Mouse (Mus musculus): ENCODE results near the gene Arl5a. TPM values are rescaled to one million over a fixed set of nuclear protein-coding genes. Genes with fewer than 3 reads are reported as not detected.

The Arl5a gene
- total and polyA plus RNA-seq, 2 experiments from 2014 or later: 28.0 to 51.0 TPM

- TF ChIP-seq CTCF (IDR thresholded peaks at IDR 0.05; ENCODE audit: low read depth): no peak
These were observed 12.1 kb downstream of the Arl5a start for GRCm38 (mm10) chr2:52412524-52413037.

GRCm38 (mm10) chr2:52406480-52406879 is 18.2 kb downstream of the Arl5a start:
- Histone ChIP-seq H3K27ac (no peak overlapping the region), H3K36me3 (ENCODE audit: insufficient read depth, low read length) (peaks cover 34% of the 10 kb centered on the region), H3K4me2 (ENCODE audit: low read depth, low read length) (no peak overlapping the region), H3K4me1 (ENCODE audit: insufficient read depth, low read length) (no peaks in the 10 kb centered on the region), H3K27me3 (ENCODE audit: insufficient read depth, low read length) (no peaks in the 10 kb centered on the region), H3K4me3 (ENCODE audit: low read length) (no peak overlapping the region), H3K9me3 (ENCODE audit: low read length) (peaks cover 20% of the 10 kb centered on the region), H3K9ac (replicated peaks; ENCODE audit: low read length) (no peak overlapping the region)
- DNase-seq (ENCODE audit: low spot score): peak; percentile 49
- 89% methylated on average over 1 of the region's 1 CpGs for WGBS
- TF ChIP-seq CTCF (IDR thresholded peaks at IDR 0.05; ENCODE audit: low read depth): peak; percentile 50
- no peak for ATAC-seq

More at GRCm38 (mm10) chr2:52412524-52413037, 12.1 kb downstream of the Arl5a start:
- Histone ChIP-seq H3K9me3 (ENCODE audit: low read length) (peaks cover 20% of the 10 kb centered on the region), H3K4me1 (ENCODE audit: insufficient read depth, low read length) (no peaks in the 10 kb centered on the region), H3K9ac (replicated peaks; ENCODE audit: low read length) (no peak overlapping the region), H3K4me2 (ENCODE audit: low read depth, low read length) (no peak overlapping the region), H3K27ac (no peak overlapping the region), H3K4me3 (ENCODE audit: low read length) (no peak overlapping the region), H3K27me3 (ENCODE audit: insufficient read depth, low read length) (no peaks in the 10 kb centered on the region), H3K36me3 (ENCODE audit: insufficient read depth, low read length) (peaks cover 37% of the 10 kb centered on the region)
- no peak for ATAC-seq
- DNase-seq (ENCODE audit: low spot score): no peak
- WGBS: 95% methylated on average over 5 of the region's 5 CpGs

GRCm38 (mm10) chr2:52405238-52405637 is 19.5 kb downstream of the Arl5a start:
- Histone ChIP-seq H3K27me3 (ENCODE audit: insufficient read depth, low read length) (no peaks in the 10 kb centered on the region), H3K9me3 (ENCODE audit: low read length) (peaks cover 10% of the 10 kb centered on the region), H3K36me3 (ENCODE audit: insufficient read depth, low read length) (peaks cover 22% of the 10 kb centered on the region), H3K4me2 (ENCODE audit: low read depth, low read length) (no peak overlapping the region), H3K9ac (replicated peaks; ENCODE audit: low read length) (no peak overlapping the region), H3K4me1 (ENCODE audit: insufficient read depth, low read length) (no peaks in the 10 kb centered on the region), H3K4me3 (ENCODE audit: low read length) (no peak overlapping the region), H3K27ac (no peak overlapping the region)
- DNase-seq (ENCODE audit: low spot score) (no peak), ATAC-seq (no peak)
- 93% methylated on average over 5 of the region's 5 CpGs for WGBS
- no peak for TF ChIP-seq CTCF (IDR thresholded peaks at IDR 0.05; ENCODE audit: low read depth)

- Histone ChIP-seq H3K4me1 (ENCODE audit: insufficient read depth, low read length) (no peaks in the 10 kb centered on the region), H3K9me3 (ENCODE audit: low read length) (no peaks in the 10 kb centered on the region), H3K27ac (no peak overlapping the region), H3K4me2 (ENCODE audit: low read depth, low read length) (no peak overlapping the region), H3K36me3 (ENCODE audit: insufficient read depth, low read length) (no peaks in the 10 kb centered on the region), H3K4me3 (ENCODE audit: low read length) (no peak overlapping the region), H3K9ac (replicated peaks; ENCODE audit: low read length) (no peak overlapping the region), H3K27me3 (ENCODE audit: insufficient read depth, low read length) (no peaks in the 10 kb centered on the region)
- no peak for ATAC-seq
- DNase-seq (ENCODE audit: low spot score): no peak
- no peak for TF ChIP-seq CTCF (IDR thresholded peaks at IDR 0.05; ENCODE audit: low read depth)
- 87% methylated on average over 5 of the region's 5 CpGs for WGBS
These were observed 30.2 kb downstream of the Arl5a start for GRCm38 (mm10) chr2:52394529-52394928.

GRCm38 (mm10) chr2:52390415-52390975 is 34.2 kb downstream of the Arl5a start:
- no peak for TF ChIP-seq CTCF (IDR thresholded peaks at IDR 0.05; ENCODE audit: low read depth)
- ATAC-seq: no peak
- WGBS: 62% methylated on average over 2 of the region's 2 CpGs

GRCm38 (mm10) chr2:52389975-52390374 is 34.7 kb downstream of the Arl5a start:
- Histone ChIP-seq H3K27me3 (ENCODE audit: insufficient read depth, low read length) (no peaks in the 10 kb centered on the region), H3K4me3 (ENCODE audit: low read length) (no peak overlapping the region), H3K9ac (replicated peaks; ENCODE audit: low read length) (no peak overlapping the region), H3K9me3 (ENCODE audit: low read length) (no peaks in the 10 kb centered on the region), H3K4me1 (ENCODE audit: insufficient read depth, low read length) (no peaks in the 10 kb centered on the region), H3K27ac (no peak overlapping the region), H3K4me2 (ENCODE audit: low read depth, low read length) (no peak overlapping the region), H3K36me3 (ENCODE audit: insufficient read depth, low read length) (no peaks in the 10 kb centered on the region)
- DNase-seq (ENCODE audit: low spot score): no peak
- ATAC-seq: no peak
- no peak for TF ChIP-seq CTCF (IDR thresholded peaks at IDR 0.05; ENCODE audit: low read depth)
- WGBS: 70% methylated on average over 3 of the region's 3 CpGs

More at GRCm38 (mm10) chr2:52390415-52390975, 34.2 kb downstream of the Arl5a start:
- no peaks in the 10 kb centered on the region for H3K27me3 ChIP-seq (ENCODE audit: insufficient read depth, low read length)
- no peaks in the 10 kb centered on the region for H3K4me1 ChIP-seq (ENCODE audit: insufficient read depth, low read length)
- H3K9ac ChIP-seq (replicated peaks; ENCODE audit: low read length): no peak overlapping the region
- no peak overlapping the region for H3K27ac ChIP-seq
- no peak overlapping the region for H3K4me2 ChIP-seq (ENCODE audit: low read depth, low read length)
- no peak for DNase-seq (ENCODE audit: low spot score)
- no peaks in the 10 kb centered on the region for H3K9me3 ChIP-seq (ENCODE audit: low read length)
- no peak overlapping the region for H3K4me3 ChIP-seq (ENCODE audit: low read length)
- no peaks in the 10 kb centered on the region for H3K36me3 ChIP-seq (ENCODE audit: insufficient read depth, low read length)

GRCm38 (mm10) chr2:52386451-52386850 is 38.2 kb downstream of the Arl5a start:
- ATAC-seq: no peak
- Histone ChIP-seq H3K27ac (no peak overlapping the region), H3K4me2 (ENCODE audit: low read depth, low read length) (no peak overlapping the region), H3K4me1 (ENCODE audit: insufficient read depth, low read length) (no peaks in the 10 kb centered on the region), H3K9me3 (ENCODE audit: low read length) (no peaks in the 10 kb centered on the region), H3K27me3 (ENCODE audit: insufficient read depth, low read length) (no peaks in the 10 kb centered on the region), H3K4me3 (ENCODE audit: low read length) (no peak overlapping the region), H3K36me3 (ENCODE audit: insufficient read depth, low read length) (no peaks in the 10 kb centered on the region), H3K9ac (replicated peaks; ENCODE audit: low read length) (no peak overlapping the region)
- DNase-seq (ENCODE audit: low spot score): no peak
- WGBS: 88% methylated on average over 6 of the region's 6 CpGs
- TF ChIP-seq CTCF (IDR thresholded peaks at IDR 0.05; ENCODE audit: low read depth): no peak

Data from hindbrain, postnatal 0 days (tissue).